Comparison of ENCODE assay signal across 8 mouse cellular contexts in the genomic region with DNA sequence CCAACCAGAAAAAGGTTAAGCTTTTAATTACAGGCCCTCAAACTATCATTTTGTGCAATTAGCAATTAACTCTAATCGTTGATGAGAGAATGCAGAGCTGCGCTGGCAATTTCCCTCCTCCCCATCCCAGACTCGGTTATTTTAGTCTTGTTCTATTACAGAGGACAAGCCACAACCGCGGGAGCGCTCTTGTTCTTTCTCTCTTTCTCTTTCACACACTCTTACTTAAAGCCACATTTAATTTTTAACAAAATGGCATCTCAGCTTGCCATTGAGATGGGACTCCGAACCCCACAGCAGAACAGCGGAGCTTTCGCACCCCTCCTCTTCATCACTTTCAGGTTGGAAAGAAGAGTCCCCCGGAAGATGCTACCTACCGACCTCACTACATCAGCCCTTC. TPM values are rescaled to one million over a fixed set of nuclear protein-coding genes. Genes with fewer than 3 reads are reported as not detected.
DNase-seq lines count a peak whose midpoint lies in the region; ATAC-seq and TF ChIP-seq lines count a peak whose summit lies in the region.

A gene (plus strand): TSS at position 167 of the 400 bp plus-strand sequence.

- peak within 1 kb of the TSS; percentile 64 for H3K4me3 ChIP-seq in forebrain, embryonic 16.5 days (replicated peaks; ENCODE audit: low read length)
- peak within 1 kb of the TSS; percentile 87 for H3K4me3 ChIP-seq in midbrain, postnatal 0 days (ENCODE audit: low read depth, low read length)

- peak within 1 kb of the TSS; percentile 93 for H3K9ac ChIP-seq in forebrain, embryonic 16.5 days (replicated peaks; ENCODE audit: low read depth, low read length)
- peak within 1 kb of the TSS; percentile 89 for H3K9ac ChIP-seq in midbrain, postnatal 0 days (replicated peaks; ENCODE audit: low read length, poor library complexity, severe bottlenecking)

- no peaks in the 10 kb centered on the region for H3K9me3 ChIP-seq in forebrain, embryonic 16.5 days (ENCODE audit: control insufficient read depth, low read length)
- no peaks in the 10 kb centered on the region for H3K9me3 ChIP-seq in midbrain, postnatal 0 days (ENCODE audit: low read length)

- intact Hi-C loops in heart, postnatal 36 days (cut with DNase I) = loop anchor here (5.0 to 10.0 kb wide), 5 partner anchors 92 to 201 kb away; no protein-coding TSS in a partner anchor

- peaks cover 22% of the 10 kb centered on the region for H3K4me1 ChIP-seq in forebrain, embryonic 16.5 days (replicated peaks; ENCODE audit: control insufficient read depth, insufficient read depth, low read length)
- H3K4me1 ChIP-seq in midbrain, postnatal 0 days (ENCODE audit: insufficient read depth, low read length) = peaks cover 11% of the 10 kb centered on the region; the same call in 1 of the 2 replicates

- H3K4me2 ChIP-seq in forebrain, embryonic 16.5 days (ENCODE audit: low read length) = peak within 1 kb of the TSS; percentile 95
- H3K4me2 ChIP-seq in midbrain, postnatal 0 days (ENCODE audit: low read depth, low read length, poor library complexity, severe bottlenecking) = peak within 1 kb of the TSS; percentile 87

- peak within 1 kb of the TSS; percentile 92 for H3K27ac ChIP-seq in forebrain, embryonic 16.5 days (ENCODE audit: low read length)
- H3K27ac ChIP-seq in midbrain, postnatal 0 days (ENCODE audit: low read depth, low read length) = peak within 1 kb of the TSS; percentile 87

- WGBS in forebrain, embryonic 16.5 days = 2% methylated on average over 11 of the region's 11 CpGs
- WGBS in midbrain, postnatal 0 days = 1% methylated on average over 11 of the region's 11 CpGs

- no peak for DNase-seq in urinary bladder, adult 2 months (ENCODE audit: low spot score)
- no peak for DNase-seq in urinary bladder, postnatal 36 days (ENCODE audit: low spot score in 2 of 2)
- DNase-seq in heart, postnatal 36 days = no peak
- DNase-seq in layer of hippocampus, postnatal 36 days = no peak
- peak; percentile 64 for DNase-seq in midbrain, postnatal 0 days (ENCODE audit: low spot score)
- DNase-seq in thymus, postnatal 10 days (ENCODE audit: low spot score in 2 of 2) = no peak

- TF ChIP-seq CTCF in midbrain, postnatal 0 days (IDR thresholded peaks at IDR 0.05) = no peak

- ATAC-seq in forebrain, embryonic 16.5 days = peak; percentile 34
- ATAC-seq in midbrain, postnatal 0 days (ENCODE audit: low FRiP score) = no peak
- no peak for ATAC-seq in inflammation-experienced regulatory T-cells, adult 6 months

- H3K27me3 ChIP-seq in forebrain, embryonic 16.5 days (replicated peaks; ENCODE audit: control insufficient read depth, insufficient read depth, low read length) = no peaks in the 10 kb centered on the region
- H3K27me3 ChIP-seq in midbrain, postnatal 0 days (ENCODE audit: insufficient read depth, low read length) = no peaks in the 10 kb centered on the region

- H3K36me3 ChIP-seq in forebrain, embryonic 16.5 days (ENCODE audit: control insufficient read depth, insufficient read depth) = no peaks in the 10 kb centered on the region
- H3K36me3 ChIP-seq in midbrain, postnatal 0 days (ENCODE audit: insufficient read depth, low read length) = no peaks in the 10 kb centered on the region

RNA-seq across cellular contexts. Expression of the gene that starts here (rescaled TPM):
- 14.2 and 16.0 TPM in 2 replicates for polyA plus RNA-seq in urinary bladder, adult 2 months (2012; rRNA removed)
- 40.5 and 41.2 TPM in 2 replicates for polyA plus RNA-seq in forebrain, embryonic 16.5 days (2015; fragmentation: Nextera tagmentation; extraction: Ambion mirVana)
- 100 to 1,000 TPM; 252 to 256 TPM for total RNA-seq in heart, postnatal 36 days (2021)
- total RNA-seq in layer of hippocampus, postnatal 36 days (2021) = 10 to 100 TPM; 49.0 to 50.6 TPM
- 49.0 and 54.3 TPM in 2 replicates for total RNA-seq in midbrain, postnatal 0 days (2014; rRNA removed)
- polyA plus RNA-seq in midbrain, postnatal 0 days (2015; fragmentation: Nextera tagmentation; extraction: Ambion mirVana) = 35.9 and 37.9 TPM in 2 replicates
- under 1 TPM in 1 of 3 experiments, not detected in 2; 0.21 TPM for polyA plus RNA-seq in inflammation-experienced regulatory T-cells, adult 6 months (2017; shearing (Covaris generic))

Comparison
In these comparisons a context has a peak if more than half of its experiments do, and no peak if none do; other contexts are left out.
1. RNA of the gene that starts here (polyA plus RNA-seq): 40.5 to 41.2 TPM in forebrain, embryonic 16.5 days, 35.9 to 37.9 TPM in midbrain, postnatal 0 days and 14.2 to 16.0 TPM in urinary bladder, adult 2 months; 0.21 TPM in inflammation-experienced regulatory T-cells, adult 6 months; every median in the first group is over 10 times any median in the second.